Mouse (Mus musculus) lung, postnatal 0 days (tissue): ENCODE measurements around the gene Cbfa2t2.
"Not testable (repeated sequence)": the region's sequence is repeated elsewhere in the genome, so short reads cannot be mapped to it uniquely, and the experiment has no call there.

Experiments
- CTCF ChIP-seq: IDR thresholded peaks from 2 replicates; pipeline ENCODE4 v1.5.1; 2016; ENCODE audit warnings: antibody characterized with exemption, mild to moderate bottlenecking
- EP300 ChIP-seq: IDR thresholded peaks from 2 replicates; pipeline ENCODE4 v1.6.1; 2016; ENCODE audit warnings: antibody characterized with exemption, mild to moderate bottlenecking, control low read depth

DNA sequence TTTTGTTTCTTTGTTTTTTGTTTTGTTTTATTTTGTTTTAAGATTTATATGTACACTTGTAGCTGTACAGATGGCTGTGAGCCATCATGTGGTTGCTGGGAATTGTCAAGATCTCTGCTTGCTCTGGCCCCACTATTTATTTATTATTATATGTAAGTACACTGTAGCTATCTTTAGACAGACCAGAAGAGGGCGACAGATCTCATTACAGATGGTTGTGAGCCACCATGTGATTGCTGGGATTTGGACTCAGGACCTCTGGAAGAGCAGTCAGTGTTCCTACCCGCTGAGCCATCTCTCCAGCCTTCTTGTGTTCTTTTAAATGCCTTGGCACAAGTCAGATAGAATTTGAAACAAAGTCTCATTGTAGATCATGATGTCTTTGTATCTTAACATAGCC lies 57.3 kb downstream of the Cbfa2t2 start:
- TF ChIP-seq CTCF, result peak; percentile 42
- not testable (repeated sequence) for TF ChIP-seq EP300
